Mouse (Mus musculus) testis, adult 2 months (tissue): ENCODE data around the gene Arhgef38. TPM values are rescaled to one million over a fixed set of nuclear protein-coding genes. Genes with fewer than 3 reads are reported as not detected.
A peak's percentile ranks its signal among the peaks of the same experiment; 100 is the strongest.

Experiments
- H3K27ac ChIP-seq: fragments of 200-500 bp; 2 replicates; pipeline ENCODE4 v1.5.1; 2012; ENCODE audit warnings: low read depth, low read length; ENCODE audit not compliant: control insufficient read depth, insufficient read depth
- H3K27me3 ChIP-seq: fragments of 200-500 bp; 2 replicates; pipeline ENCODE4 v1.6.1; 2012; ENCODE audit warnings: mild to moderate bottlenecking, low read length, moderate library complexity; ENCODE audit not compliant: control insufficient read depth, insufficient read depth
- H3K36me3 ChIP-seq: fragments of 200-500 bp; 2 replicates; pipeline ENCODE4 v1.6.1; 2012; ENCODE audit warnings: mild to moderate bottlenecking, low read length; ENCODE audit not compliant: control insufficient read depth, insufficient read depth
- H3K4me1 ChIP-seq: fragments of 200-500 bp; 2 replicates; pipeline ENCODE4 v1.6.1; 2012; ENCODE audit warnings: low read length; ENCODE audit not compliant: control insufficient read depth, insufficient read depth
- H3K4me3 ChIP-seq: fragments of 200-500 bp; 2 replicates; pipeline ENCODE4 v1.5.1; 2012; ENCODE audit warnings: low read depth, mild to moderate bottlenecking, low read length, moderate library complexity, mixed read lengths; ENCODE audit not compliant: control insufficient read depth
- CTCF ChIP-seq: fragments of 200-500 bp; IDR thresholded peaks from 2 replicates; pipeline ENCODE4 v1.5.1; 2012; ENCODE audit warnings: low read depth, mild to moderate bottlenecking, inconsistent platforms, low read length, moderate library complexity; ENCODE audit not compliant: control insufficient read depth, insufficient read depth, insufficient replicate concordance
- POLR2A ChIP-seq: fragments of 200-500 bp; IDR thresholded peaks from 2 replicates; pipeline ENCODE4 v1.6.1; 2012; ENCODE audit warnings: low read depth, mild to moderate bottlenecking, inconsistent platforms, low read length, moderate library complexity; ENCODE audit not compliant: control insufficient read depth
- polyA plus RNA-seq: library from polyadenylated mRNA; depleted of rRNA; stranded (reverse); fragments of >200 nt; gene quantifications from 2 replicates; pipeline ENCODE4 v1.2.3, GENCODE M21; 2012

Gene Arhgef38
- polyA plus RNA-seq, 1 experiment = not detected

- H3K36me3 ChIP-seq = no peaks in the 10 kb centered on the region
- no peaks in the 10 kb centered on the region for H3K27me3 ChIP-seq
- H3K4me1 ChIP-seq = no peaks in the 10 kb centered on the region
- no peak for TF ChIP-seq CTCF
- TF ChIP-seq POLR2A = no peak
- H3K4me3 ChIP-seq = no peak overlapping the region
- no peak overlapping the region for H3K27ac ChIP-seq
Observed at GRCm38 (mm10) chr3:133092936-133093335, 141.8 kb downstream of the Arhgef38 start.

GRCm38 (mm10) chr3:133092274-133092853, 142.4 kb downstream of the Arhgef38 start:
- TF ChIP-seq POLR2A = no peak
- TF ChIP-seq CTCF = no peak

GRCm38 (mm10) chr3:133091664-133092273, 143.0 kb downstream of the Arhgef38 start, which contains the start of the genes Ints12 and Gstcd:
Gene Ints12, plus strand, starts transcription at chr3:133091840.
Gene Gstcd, minus strand, starts transcription at chr3:133092033.
- Histone ChIP-seq H3K4me3 (peak within 1 kb of the TSS; percentile 97), H3K36me3 (no peaks in the 10 kb centered on the region), H3K27me3 (no peaks in the 10 kb centered on the region), H3K27ac (peak within 1 kb of the TSS; percentile 96), H3K4me1 (no peaks in the 10 kb centered on the region)
- TF ChIP-seq CTCF (no peak), POLR2A (peak; percentile 96)

More at GRCm38 (mm10) chr3:133092274-133092853, 142.4 kb downstream of the Arhgef38 start:
- Histone ChIP-seq H3K27me3 (no peaks in the 10 kb centered on the region), H3K36me3 (no peaks in the 10 kb centered on the region), H3K4me3 (peak overlapping the region; percentile 97), H3K27ac (peak overlapping the region; percentile 96), H3K4me1 (no peaks in the 10 kb centered on the region)

GRCm38 (mm10) chr3:133091121-133091663, 143.6 kb downstream of the Arhgef38 start:
- peak overlapping the region; percentile 96 for H3K27ac ChIP-seq
- H3K4me3 ChIP-seq = peak overlapping the region; percentile 97
- H3K4me1 ChIP-seq = no peaks in the 10 kb centered on the region
- TF ChIP-seq CTCF (no peak), POLR2A (no peak)
- H3K36me3 ChIP-seq = no peaks in the 10 kb centered on the region
- H3K27me3 ChIP-seq = no peaks in the 10 kb centered on the region

- H3K27ac ChIP-seq = no peak overlapping the region
Observed at GRCm38 (mm10) chr3:133090247-133091120, 144.3 kb downstream of the Arhgef38 start.

GRCm38 (mm10) chr3:133085858-133086257, 148.9 kb downstream of the Arhgef38 start:
- no peak overlapping the region for H3K4me3 ChIP-seq
- no peaks in the 10 kb centered on the region for H3K4me1 ChIP-seq
- no peak for TF ChIP-seq POLR2A
- TF ChIP-seq CTCF = no peak
- no peaks in the 10 kb centered on the region; the same call in 1 of the 2 replicates for H3K36me3 ChIP-seq
- no peaks in the 10 kb centered on the region for H3K27me3 ChIP-seq
- H3K27ac ChIP-seq = no peak overlapping the region

More at GRCm38 (mm10) chr3:133090247-133091120, 144.3 kb downstream of the Arhgef38 start:
- H3K4me1 ChIP-seq = no peaks in the 10 kb centered on the region
- no peaks in the 10 kb centered on the region for H3K36me3 ChIP-seq
- no peaks in the 10 kb centered on the region for H3K27me3 ChIP-seq
- TF ChIP-seq POLR2A = no peak
- TF ChIP-seq CTCF = no peak
- peak overlapping the region; percentile 97 for H3K4me3 ChIP-seq
